Mouse (Mus musculus) megakaryocyte, embryonic 14.5 days (primary cell): ENCODE results near the gene Hivep3.

Source experiments
- FLI1 ChIP-seq: IDR thresholded peaks from 2 replicates; pipeline ENCODE4 v1.6.1; 2012; ENCODE audit warnings: low read length, inconsistent platforms, mixed read lengths
- GATA1 ChIP-seq: IDR thresholded peaks from 3 replicates; pipeline ENCODE4 v1.6.1; 2012; ENCODE audit warnings: mixed read lengths, low read length, inconsistent platforms, borderline replicate concordance

DNA sequence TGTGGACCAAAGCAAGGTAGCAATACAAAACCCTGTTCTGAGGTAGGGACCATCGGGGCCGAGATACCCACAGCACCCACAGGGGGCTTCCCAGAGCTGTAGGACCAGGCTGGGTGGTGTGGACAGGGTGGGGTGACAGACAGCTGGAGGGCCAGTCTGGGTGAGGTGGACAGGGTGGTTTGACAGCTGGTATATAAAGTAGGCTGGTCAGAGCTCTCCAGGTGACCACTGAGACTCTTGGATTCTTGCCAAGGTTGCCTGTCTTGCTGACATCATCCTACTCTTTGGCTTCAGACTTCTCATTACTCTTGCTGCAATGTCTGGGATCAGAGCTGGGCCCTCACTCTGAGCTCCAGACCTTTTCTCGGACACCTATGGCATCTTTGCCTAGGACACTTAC, 372.8 kb downstream of the Hivep3 start:
- TF ChIP-seq GATA1 (no peak), FLI1 (no peak)
